Mouse (Mus musculus): Measurements from ENCODE around the gene Maml2.

- no peak for TF ChIP-seq POLR2A (IDR thresholded peaks at IDR 0.05; ENCODE audit: insufficient read length, low read depth)
- TF ChIP-seq E2F4 (IDR thresholded peaks at IDR 0.05; ENCODE audit: insufficient read depth) = no peak
- TF ChIP-seq MYOG (IDR thresholded peaks at IDR 0.05; ENCODE audit: control insufficient read depth in 1 of 3, insufficient read depth in 1 of 3, insufficient read length in 2 of 3, low read depth in 2 of 3) = peak in 2 of 3 experiments; percentile 62 to 67
- no peak for TF ChIP-seq POLR2AphosphoS2 (IDR thresholded peaks at IDR 0.05; ENCODE audit: insufficient read length, low read depth)
- no peak for TF ChIP-seq MAX (IDR thresholded peaks at IDR 0.05; ENCODE audit: low read depth)
- no peak for TF ChIP-seq TCF12 (IDR thresholded peaks at IDR 0.05; ENCODE audit: insufficient read depth, poor library complexity, severe bottlenecking)
- TF ChIP-seq CEBPB (IDR thresholded peaks at IDR 0.05; ENCODE audit: insufficient read depth, poor library complexity, severe bottlenecking) = no peak
- TF ChIP-seq USF1 (IDR thresholded peaks at IDR 0.05; ENCODE audit: low read depth) = no peak
- no peak for TF ChIP-seq TCF3 (IDR thresholded peaks at IDR 0.05; ENCODE audit: insufficient read length, low read depth)
- no peak for TF ChIP-seq SRF (IDR thresholded peaks at IDR 0.05; ENCODE audit: control insufficient read depth, insufficient read length, low read depth)
These were observed 294.9 kb downstream of the Maml2 start for GRCm38 (mm10) chr9:13592701-13593100.
